Mouse (Mus musculus): Measurements from ENCODE around the gene Ngfr.

Ngfr gene

GRCm38 (mm10) chr11:95595438-95596149, 8.1 kb upstream of the Ngfr start:
- DNase-seq (ENCODE audit: low spot score in 2 of 2) = no peak

DNA sequence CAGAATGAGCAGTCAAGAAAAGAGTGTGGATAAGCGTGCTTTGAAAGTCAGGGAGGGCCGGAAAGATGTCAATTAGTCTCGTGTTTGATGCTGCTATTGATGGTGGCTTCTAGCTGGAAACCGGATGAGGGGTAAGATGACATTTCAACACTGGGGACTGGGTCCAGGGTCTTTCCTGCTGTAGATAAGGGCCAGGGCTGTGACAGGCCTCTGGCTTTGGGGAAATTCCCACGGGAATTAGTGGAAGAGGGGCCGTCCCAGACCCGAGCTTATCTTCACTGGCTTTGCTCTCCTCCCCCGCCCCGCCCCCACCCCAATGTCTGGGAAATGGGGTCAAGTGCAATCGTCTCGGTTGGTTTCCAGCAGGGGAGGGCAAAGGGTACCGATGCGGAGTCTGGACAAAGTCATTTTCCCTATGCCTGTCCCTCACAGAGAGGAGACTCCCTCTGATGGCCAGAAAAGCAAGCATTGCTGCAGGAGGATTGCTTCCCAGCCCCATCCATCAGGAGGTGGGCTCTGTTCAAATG, 7.2 kb upstream of the Ngfr start:
- no peak for DNase-seq (ENCODE audit: low spot score in 2 of 2)

GRCm38 (mm10) chr11:95593501-95593900, 6.0 kb upstream of the Ngfr start:
- DNase-seq (ENCODE audit: low spot score in 2 of 2) = no peak

- no peak for DNase-seq (ENCODE audit: low spot score in 2 of 2)
Measured at GRCm38 (mm10) chr11:95592691-95593090, 5.2 kb upstream of the Ngfr start.

DNA sequence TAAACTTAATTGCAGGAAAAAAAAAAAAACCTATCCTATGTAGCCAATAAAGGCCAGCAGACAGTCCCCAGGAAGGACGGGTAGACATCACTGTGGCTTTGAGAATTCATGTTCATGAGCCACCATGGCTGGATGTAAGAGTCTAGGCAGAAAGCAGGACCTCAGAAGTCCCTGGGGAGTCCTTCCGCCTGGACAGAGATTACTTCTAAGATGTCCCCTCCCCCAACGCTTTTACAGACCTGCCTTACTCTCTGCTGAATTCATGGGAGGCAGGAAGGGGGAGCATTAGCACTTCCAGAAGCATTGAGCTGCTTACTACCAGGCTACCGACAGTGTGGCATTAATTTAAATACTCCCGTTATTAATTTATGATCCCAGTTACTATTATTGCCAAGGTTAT, 1.7 kb upstream of the Ngfr start:
- DNase-seq (ENCODE audit: low spot score in 2 of 2) = no peak

DNA sequence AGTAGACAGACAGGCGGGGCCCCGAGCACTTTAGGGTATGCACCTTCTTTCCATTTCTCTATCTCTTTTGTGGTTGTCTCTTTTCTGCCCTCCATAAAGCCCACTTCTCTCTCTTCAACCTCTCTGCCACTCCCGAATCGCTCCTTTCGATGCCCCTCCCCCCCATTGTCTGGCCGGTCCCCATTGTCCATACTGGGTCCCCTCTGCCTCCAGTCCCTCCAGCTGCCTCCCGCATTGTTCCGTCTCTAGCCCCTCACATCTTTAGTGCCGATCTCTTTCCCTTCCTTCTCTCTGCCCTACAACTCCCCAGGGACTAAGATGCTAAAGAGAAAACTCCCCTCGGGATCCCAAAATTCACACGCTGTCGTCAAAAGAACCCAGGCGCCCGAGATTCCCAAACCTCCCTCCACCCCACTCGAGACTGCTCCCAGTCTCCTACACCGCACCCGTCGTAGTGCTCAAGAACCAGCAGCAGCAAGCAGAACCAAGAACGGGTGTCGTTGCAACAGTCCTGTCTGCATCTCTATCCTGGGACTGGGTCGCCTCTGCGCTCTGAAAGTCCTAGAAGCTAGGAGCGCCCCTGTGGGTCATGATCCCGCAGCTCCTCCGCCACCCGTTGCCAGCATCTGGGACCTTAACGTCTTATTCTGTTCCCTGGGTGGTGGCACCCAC, 648 bp downstream of the Ngfr start:
- no peak for DNase-seq (ENCODE audit: low spot score in 2 of 2)

DNA sequence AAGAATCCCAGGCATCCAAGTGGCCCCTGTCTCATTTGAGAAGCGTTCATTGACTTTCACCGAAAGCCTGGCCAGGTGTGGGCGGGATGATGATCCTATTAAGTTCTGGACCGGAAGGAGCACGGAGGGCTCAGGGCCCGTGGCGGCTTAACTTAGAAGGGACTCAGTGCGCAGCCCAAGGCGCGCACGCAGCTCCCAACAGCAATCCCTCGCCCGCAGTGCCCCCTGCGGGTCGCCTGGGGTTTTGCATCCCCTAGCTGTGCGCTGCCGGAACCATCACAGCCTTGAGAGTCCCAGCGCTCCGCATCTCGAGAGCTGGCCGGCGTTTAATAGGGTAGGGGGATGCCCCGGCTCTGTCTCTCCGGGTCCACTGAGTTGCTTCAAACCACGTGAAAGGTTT, 1.4 kb downstream of the Ngfr start:
- peak in 1 of 2 experiments; percentile 81 for DNase-seq (ENCODE audit: low spot score in 2 of 2)

DNA sequence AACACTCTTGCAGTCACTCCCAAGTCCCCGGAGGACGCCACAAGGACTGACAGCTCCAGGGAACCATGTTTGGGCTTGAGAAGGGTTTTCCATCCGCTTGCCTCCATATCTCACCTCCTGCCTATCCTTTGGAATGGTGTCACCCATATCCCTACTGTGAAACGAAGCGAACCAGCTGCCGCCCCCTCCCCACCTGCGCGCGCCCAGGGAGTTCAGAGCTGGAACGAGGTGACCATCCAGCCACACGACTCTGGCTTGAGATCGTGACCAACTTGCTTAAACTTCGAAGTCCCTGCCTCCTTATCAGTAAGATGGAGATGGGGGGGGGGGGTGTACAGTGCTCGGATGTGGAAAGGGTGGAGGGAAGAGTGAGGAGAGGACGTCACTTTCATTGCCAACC, 1.9 kb downstream of the Ngfr start:
- DNase-seq (ENCODE audit: low spot score in 2 of 2) = no peak

GRCm38 (mm10) chr11:95585281-95585680, 2.3 kb downstream of the Ngfr start:
- no peak for DNase-seq (ENCODE audit: low spot score in 2 of 2)

GRCm38 (mm10) chr11:95584651-95585050, 2.9 kb downstream of the Ngfr start:
- no peak for DNase-seq (ENCODE audit: low spot score in 2 of 2)

- DNase-seq (ENCODE audit: low spot score in 2 of 2) = no peak
Measured at GRCm38 (mm10) chr11:95583396-95583795, 4.1 kb downstream of the Ngfr start.

DNA sequence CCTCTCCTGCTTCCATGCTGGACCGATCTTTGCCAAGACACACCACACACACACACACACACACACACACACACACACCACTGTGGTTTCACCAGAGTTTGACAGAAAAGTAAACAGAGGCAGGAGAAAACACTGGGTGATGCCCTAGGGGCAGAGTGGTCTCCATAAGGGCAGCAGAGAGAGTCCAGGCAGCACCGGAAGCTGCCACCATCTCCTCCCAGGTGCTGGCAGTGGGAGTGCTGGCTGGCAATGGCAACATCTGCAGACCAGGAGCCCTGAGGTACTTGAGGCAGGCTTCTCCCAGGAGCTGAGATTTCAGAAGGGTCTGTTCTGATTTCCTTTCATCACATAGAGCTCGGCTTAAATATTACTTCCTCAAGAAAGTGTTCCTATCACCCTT, 5.3 kb downstream of the Ngfr start:
- DNase-seq (ENCODE audit: low spot score in 2 of 2) = no peak

- no peak for DNase-seq (ENCODE audit: low spot score in 2 of 2)
Measured at GRCm38 (mm10) chr11:95579455-95579854, 8.1 kb downstream of the Ngfr start.

DNA sequence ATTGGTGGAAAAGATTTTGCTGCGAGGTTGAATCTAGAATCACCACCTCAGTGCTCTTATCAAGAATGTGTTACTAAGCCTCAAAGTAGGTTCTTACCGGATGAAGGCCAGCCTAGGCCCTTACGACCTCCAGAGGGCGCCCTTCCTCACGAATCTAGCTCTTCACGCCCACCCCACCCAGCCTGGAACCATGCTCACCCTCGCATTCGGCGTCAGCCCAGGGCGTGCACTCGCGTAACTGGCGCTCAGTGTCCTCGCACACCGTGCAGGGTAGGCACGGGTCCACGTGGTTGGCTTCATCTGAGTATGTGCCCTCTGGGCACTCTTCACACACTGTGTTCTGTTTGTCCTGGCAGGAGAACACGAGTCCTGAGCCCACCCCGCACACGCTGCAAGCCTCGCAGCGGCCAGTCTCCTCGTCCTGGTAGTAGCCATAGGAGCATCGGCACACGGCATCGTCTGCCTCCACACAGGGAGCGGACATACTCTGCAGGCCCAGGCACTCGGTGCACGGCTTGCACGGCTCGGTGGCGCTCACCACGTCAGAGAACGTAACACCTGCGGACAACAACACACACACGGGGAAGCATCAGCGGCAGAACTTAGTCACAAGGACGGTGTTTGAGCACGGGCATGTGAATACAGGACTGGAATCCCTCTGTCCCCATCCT, 9.6 kb downstream of the Ngfr start:
- no peak for DNase-seq (ENCODE audit: low spot score in 2 of 2)

DNA sequence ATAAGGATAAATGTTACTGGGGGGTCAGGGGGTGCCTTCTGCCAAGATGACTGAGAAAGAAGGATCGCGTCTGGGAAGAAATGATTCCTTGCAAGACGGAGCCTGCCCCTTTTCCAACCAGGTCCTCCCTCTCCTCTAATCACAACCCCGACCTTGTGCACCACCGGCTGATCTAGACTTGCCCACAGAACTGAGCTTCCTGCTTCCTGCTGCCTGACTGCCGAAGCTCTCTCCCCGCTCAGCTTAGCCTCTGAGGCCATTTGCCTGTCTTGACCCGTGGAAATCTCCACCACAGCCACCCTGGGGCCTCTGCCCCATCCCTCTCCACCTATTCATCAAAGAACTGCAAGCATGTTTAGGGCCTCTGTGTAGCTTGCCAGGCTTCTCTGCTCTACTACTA, 11.2 kb downstream of the Ngfr start:
- DNase-seq (ENCODE audit: low spot score in 2 of 2) = no peak

- DNase-seq (ENCODE audit: low spot score in 2 of 2) = no peak
Measured at GRCm38 (mm10) chr11:95575791-95576190, 11.7 kb downstream of the Ngfr start.

DNA sequence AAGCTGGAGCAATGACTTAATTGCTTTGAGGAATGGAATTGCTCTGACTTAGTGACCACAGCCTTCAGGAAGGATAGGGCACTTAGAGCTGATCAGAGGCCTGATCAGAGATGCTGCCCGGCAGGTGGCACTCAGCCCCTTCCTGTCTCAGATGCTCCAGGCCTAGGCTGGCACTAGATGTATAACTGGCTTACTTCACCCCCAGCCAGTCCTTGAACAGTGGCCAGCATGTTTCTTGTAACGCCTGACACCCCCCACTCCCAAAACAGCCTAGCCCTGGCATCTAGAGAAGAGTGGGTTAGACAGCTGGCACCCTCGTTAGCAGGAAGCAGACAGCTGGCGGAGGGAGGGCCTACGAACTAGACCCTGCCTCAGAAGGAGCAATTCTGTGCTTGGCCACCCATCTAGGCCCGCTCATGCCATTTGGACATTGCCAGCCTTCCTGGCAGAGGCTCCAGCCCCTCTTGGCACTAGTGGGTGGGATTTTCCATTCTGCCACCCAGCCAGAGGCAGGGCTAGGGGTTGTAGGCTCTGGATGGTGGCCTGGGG, 12.7 kb downstream of the Ngfr start:
- no peak for DNase-seq (ENCODE audit: low spot score in 2 of 2)

- no peak for DNase-seq (ENCODE audit: low spot score in 2 of 2)
Measured at GRCm38 (mm10) chr11:95572227-95572626, 15.3 kb downstream of the Ngfr start.

DNA sequence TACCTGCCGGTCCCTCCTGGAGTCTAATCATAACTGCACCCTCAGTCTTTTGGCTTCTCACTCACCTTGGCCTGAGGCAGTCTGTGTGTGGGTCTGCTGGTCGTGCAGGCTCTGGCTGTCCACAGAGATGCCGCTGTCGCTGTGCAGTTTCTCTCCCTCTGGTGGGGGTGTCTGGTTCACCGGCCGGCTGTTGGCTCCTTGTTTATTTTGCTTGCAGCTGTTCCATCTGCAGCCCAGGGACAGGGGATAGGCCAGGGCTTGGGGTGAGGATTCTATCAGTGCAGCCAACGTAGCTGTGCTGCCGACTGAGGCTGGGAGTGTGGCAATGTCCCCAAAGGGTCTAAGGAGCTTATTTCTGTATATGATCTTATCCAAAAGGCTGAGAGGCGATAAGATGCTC, 15.8 kb downstream of the Ngfr start:
- DNase-seq (ENCODE audit: low spot score in 2 of 2) = no peak

GRCm38 (mm10) chr11:95570827-95571619, 16.5 kb downstream of the Ngfr start:
- DNase-seq (ENCODE audit: low spot score in 2 of 2) = no peak

DNA sequence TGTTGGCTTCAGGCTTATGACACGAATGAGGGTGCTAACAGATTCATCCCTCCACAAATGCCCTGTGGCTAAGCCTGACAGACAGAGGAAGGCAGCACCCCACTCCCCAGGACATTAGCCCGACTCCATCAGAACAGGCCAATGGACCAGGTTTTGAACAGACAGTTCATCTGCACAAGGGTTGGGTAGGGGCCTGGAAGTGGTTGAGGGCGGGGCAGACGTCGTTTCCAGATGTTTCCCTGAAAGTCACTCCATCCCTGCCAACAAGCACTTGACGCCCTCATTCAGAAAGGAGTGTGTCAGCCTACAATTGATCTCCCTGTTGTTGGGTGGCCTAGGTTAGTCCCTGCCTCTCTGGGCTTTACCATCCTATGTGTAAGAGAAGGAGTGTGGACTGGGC, 17.6 kb downstream of the Ngfr start:
- DNase-seq (ENCODE audit: low spot score in 2 of 2) = no peak
